Mouse (Mus musculus): ENCODE measurements around the gene Oard1. TPM values are rescaled to one million over a fixed set of nuclear protein-coding genes. Genes with fewer than 3 reads are reported as not detected.

Gene Oard1
- polyA plus RNA-seq, 1 experiment from 2014 or later: 76.8 TPM

DNA sequence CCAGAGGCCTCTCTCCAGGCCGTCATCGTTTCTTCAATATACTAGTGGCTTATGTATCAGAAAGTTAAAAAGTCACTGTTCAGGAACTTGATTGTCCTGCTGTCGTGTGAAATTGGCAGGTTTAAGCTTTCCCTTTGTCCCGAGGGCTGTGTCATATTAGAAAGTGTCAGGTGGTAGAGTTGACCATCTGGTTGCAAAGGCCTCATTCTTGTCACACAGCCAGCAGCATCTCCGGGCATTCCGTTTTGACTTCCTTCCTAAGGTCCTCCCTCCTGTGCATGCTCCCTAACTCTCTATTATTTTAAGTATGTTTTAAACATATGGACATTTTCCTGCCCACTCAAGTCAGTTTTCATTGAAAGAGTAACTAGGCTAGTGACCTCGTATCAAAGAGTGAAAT lies 6.2 kb downstream of the Oard1 start:
- no peak overlapping the region for H3K9ac ChIP-seq (ENCODE audit: low read depth, low read length)
- no peaks in the 10 kb centered on the region for H3K9me3 ChIP-seq (ENCODE audit: control insufficient read depth, low read length)
- ATAC-seq (replicated peaks; ENCODE audit: low FRiP score) (no peak), DNase-seq (ENCODE audit: low spot score) (no peak)
- H3K4me3 ChIP-seq (ENCODE audit: low read depth, low read length): no peak overlapping the region
- 87% methylated on average over 7 of the region's 7 CpGs for WGBS
- peaks cover 31% of the 10 kb centered on the region for H3K4me1 ChIP-seq (replicated peaks; ENCODE audit: control insufficient read depth, insufficient read depth, low read length)
- H3K4me2 ChIP-seq: no peak overlapping the region
- no peaks in the 10 kb centered on the region for H3K27me3 ChIP-seq (replicated peaks; ENCODE audit: control insufficient read depth, insufficient read depth, low read length)
- peaks cover 20% of the 10 kb centered on the region for H3K36me3 ChIP-seq (ENCODE audit: control insufficient read depth, insufficient read depth, low read length)
- H3K27ac ChIP-seq (ENCODE audit: low read depth, low read length): no peak overlapping the region

DNA sequence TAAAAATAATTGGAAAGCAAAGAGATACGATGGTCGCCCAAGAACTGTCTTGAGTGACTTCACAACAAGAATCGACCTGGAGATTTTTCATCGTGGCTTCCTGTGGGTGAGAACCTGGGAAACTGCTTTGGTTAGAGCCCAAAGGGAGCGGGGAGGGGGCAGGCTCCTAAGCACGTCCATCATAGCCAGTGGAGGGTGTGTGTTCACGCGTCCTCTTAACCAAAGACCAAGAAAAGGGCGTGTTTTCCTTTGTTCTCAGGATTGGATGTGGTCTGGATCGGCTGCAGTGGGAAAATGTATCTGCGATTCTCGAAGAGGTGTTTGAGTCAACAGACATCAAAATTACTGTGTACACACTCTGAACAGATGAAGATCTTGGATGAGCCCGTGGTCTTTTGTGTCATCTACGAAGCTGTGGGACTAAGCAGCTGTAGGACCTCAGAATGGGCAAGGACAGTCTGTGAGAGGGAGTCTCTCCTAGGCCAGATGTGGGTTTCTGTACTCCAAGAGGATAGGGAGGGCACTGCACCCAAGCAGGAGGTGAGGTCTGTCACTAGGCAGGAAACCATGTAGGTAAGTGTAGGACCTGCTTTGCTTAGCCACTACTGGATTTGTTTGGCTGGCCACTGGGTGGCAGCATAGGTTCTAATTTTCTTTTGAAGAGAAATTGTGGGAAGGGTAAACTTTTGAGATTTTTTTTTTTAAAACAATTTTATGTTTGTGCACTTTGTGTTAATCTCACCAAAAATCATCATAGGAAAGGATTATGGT lies 6.8 kb downstream of the Oard1 start:
- no peak overlapping the region for H3K9ac ChIP-seq (ENCODE audit: low read depth, low read length)
- no peak overlapping the region for H3K4me3 ChIP-seq (ENCODE audit: low read depth, low read length)
- ATAC-seq (replicated peaks; ENCODE audit: low FRiP score) (peak; percentile 69), DNase-seq (ENCODE audit: low spot score) (no peak)
- no peak overlapping the region for H3K4me2 ChIP-seq
- no peaks in the 10 kb centered on the region for H3K9me3 ChIP-seq (ENCODE audit: control insufficient read depth, low read length)
- H3K4me1 ChIP-seq (replicated peaks; ENCODE audit: control insufficient read depth, insufficient read depth, low read length): peaks cover 25% of the 10 kb centered on the region
- H3K27me3 ChIP-seq (replicated peaks; ENCODE audit: control insufficient read depth, insufficient read depth, low read length): no peaks in the 10 kb centered on the region
- 87% methylated on average over 14 of the region's 14 CpGs for WGBS
- H3K27ac ChIP-seq (ENCODE audit: low read depth, low read length): no peak overlapping the region
- peaks cover 20% of the 10 kb centered on the region for H3K36me3 ChIP-seq (ENCODE audit: control insufficient read depth, insufficient read depth, low read length)

GRCm38 (mm10) chr17:48417521-48417920 lies 7.7 kb downstream of the Oard1 start:
- Histone ChIP-seq H3K4me2 (peak overlapping the region; percentile 53; the same call in 1 of the 2 replicates), H3K9me3 (ENCODE audit: control insufficient read depth, low read length) (no peaks in the 10 kb centered on the region), H3K4me1 (replicated peaks; ENCODE audit: control insufficient read depth, insufficient read depth, low read length) (peaks cover 21% of the 10 kb centered on the region), H3K27me3 (replicated peaks; ENCODE audit: control insufficient read depth, insufficient read depth, low read length) (no peaks in the 10 kb centered on the region), H3K9ac (ENCODE audit: low read depth, low read length) (no peak overlapping the region), H3K27ac (ENCODE audit: low read depth, low read length) (peak overlapping the region; percentile 48; the same call in 1 of the 2 replicates), H3K4me3 (ENCODE audit: low read depth, low read length) (no peak overlapping the region), H3K36me3 (ENCODE audit: control insufficient read depth, insufficient read depth, low read length) (peaks cover 15% of the 10 kb centered on the region)
- no peak for DNase-seq (ENCODE audit: low spot score)
- ATAC-seq (replicated peaks; ENCODE audit: low FRiP score): peak; percentile 58
- WGBS: 60% methylated on average over 6 of the region's 6 CpGs

- H3K4me3 ChIP-seq (ENCODE audit: low read depth, low read length): peak overlapping the region; percentile 18; the same call in 1 of the 2 replicates
- ATAC-seq (replicated peaks; ENCODE audit: low FRiP score) (peak; percentile 60), DNase-seq (ENCODE audit: low spot score) (no peak)
- no peak overlapping the region; the same call in 1 of the 2 replicates for H3K27ac ChIP-seq (ENCODE audit: low read depth, low read length)
- peak overlapping the region; percentile 53 for H3K4me2 ChIP-seq
- 34% methylated on average over 7 of the region's 7 CpGs for WGBS
- H3K9ac ChIP-seq (ENCODE audit: low read depth, low read length): 0 out of 2 replicates have a peak overlapping the region, but pooled peaks have one; percentile 0
- H3K9me3 ChIP-seq (ENCODE audit: control insufficient read depth, low read length): no peaks in the 10 kb centered on the region
- peaks cover 21% of the 10 kb centered on the region for H3K4me1 ChIP-seq (replicated peaks; ENCODE audit: control insufficient read depth, insufficient read depth, low read length)
- peaks cover 15% of the 10 kb centered on the region for H3K36me3 ChIP-seq (ENCODE audit: control insufficient read depth, insufficient read depth, low read length)
- no peaks in the 10 kb centered on the region for H3K27me3 ChIP-seq (replicated peaks; ENCODE audit: control insufficient read depth, insufficient read depth, low read length)
These were observed 8.4 kb downstream of the Oard1 start for GRCm38 (mm10) chr17:48418174-48418573.

- 64% methylated on average over 1 of the region's 1 CpGs for whole genome bisulfite sequencing
- no peak for DNase-seq (ENCODE audit: low spot score)
- Histone ChIP-seq H3K27me3 (replicated peaks; ENCODE audit: control insufficient read depth, insufficient read depth, low read length) (no peaks in the 10 kb centered on the region), H3K4me3 (ENCODE audit: low read depth, low read length) (no peak overlapping the region), H3K36me3 (ENCODE audit: control insufficient read depth, insufficient read depth, low read length) (peaks cover 15% of the 10 kb centered on the region), H3K9ac (ENCODE audit: low read depth, low read length) (0 out of 2 replicates have a peak overlapping the region, but pooled peaks have one; percentile 0), H3K4me2 (peak overlapping the region; percentile 53), H3K4me1 (replicated peaks; ENCODE audit: control insufficient read depth, insufficient read depth, low read length) (peaks cover 21% of the 10 kb centered on the region), H3K9me3 (ENCODE audit: control insufficient read depth, low read length) (no peaks in the 10 kb centered on the region), H3K27ac (ENCODE audit: low read depth, low read length) (peak overlapping the region; percentile 19; the same call in 1 of the 2 replicates)
- no peak for ATAC-seq (replicated peaks; ENCODE audit: low FRiP score)
These were observed 9.0 kb downstream of the Oard1 start for GRCm38 (mm10) chr17:48418781-48419180.

GRCm38 (mm10) chr17:48419571-48419970 lies 9.8 kb downstream of the Oard1 start:
- ATAC-seq (replicated peaks; ENCODE audit: low FRiP score): no peak
- no peaks in the 10 kb centered on the region for H3K27me3 ChIP-seq (replicated peaks; ENCODE audit: control insufficient read depth, insufficient read depth, low read length)
- 63% methylated on average over 2 of the region's 2 CpGs for WGBS

DNA sequence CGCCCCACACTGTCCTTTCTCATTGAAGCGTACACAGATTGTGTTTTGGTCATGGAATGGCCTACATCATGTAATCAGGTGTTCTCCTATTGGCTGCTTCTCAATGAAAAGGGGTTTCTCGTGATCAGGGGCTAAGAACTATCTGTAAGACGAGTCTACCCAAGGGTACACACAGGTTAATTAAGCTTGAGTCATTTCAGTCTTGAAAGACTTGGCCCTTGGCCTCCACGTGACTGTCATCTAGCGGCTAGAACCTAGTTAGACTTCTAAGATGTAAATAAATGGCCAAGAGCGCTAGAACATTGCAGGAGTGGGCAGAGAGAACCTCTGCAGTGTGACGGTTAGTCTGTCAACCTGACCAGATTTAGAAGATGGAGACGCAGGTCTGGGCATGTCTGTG lies 14.4 kb downstream of the Oard1 start:
- WGBS: 88% methylated on average over 9 of the region's 9 CpGs
- no peak overlapping the region for H3K9ac ChIP-seq (ENCODE audit: low read depth, low read length)
- no peaks in the 10 kb centered on the region for H3K27me3 ChIP-seq (replicated peaks; ENCODE audit: control insufficient read depth, insufficient read depth, low read length)
- no peaks in the 10 kb centered on the region for H3K9me3 ChIP-seq (ENCODE audit: control insufficient read depth, low read length)
- no peak overlapping the region for H3K27ac ChIP-seq (ENCODE audit: low read depth, low read length)
- H3K4me1 ChIP-seq (replicated peaks; ENCODE audit: control insufficient read depth, insufficient read depth, low read length): peaks cover 23% of the 10 kb centered on the region
- no peaks in the 10 kb centered on the region for H3K36me3 ChIP-seq (ENCODE audit: control insufficient read depth, insufficient read depth, low read length)
- H3K4me3 ChIP-seq (ENCODE audit: low read depth, low read length): no peak overlapping the region
- DNase-seq (ENCODE audit: low spot score): no peak
- no peak for ATAC-seq (replicated peaks; ENCODE audit: low FRiP score)
- H3K4me2 ChIP-seq: no peak overlapping the region

More at GRCm38 (mm10) chr17:48419571-48419970, 9.8 kb downstream of the Oard1 start:
- Histone ChIP-seq H3K4me2 (no peak overlapping the region), H3K9me3 (ENCODE audit: control insufficient read depth, low read length) (no peaks in the 10 kb centered on the region), H3K4me1 (replicated peaks; ENCODE audit: control insufficient read depth, insufficient read depth, low read length) (peaks cover 21% of the 10 kb centered on the region), H3K9ac (ENCODE audit: low read depth, low read length) (no peak overlapping the region), H3K27ac (ENCODE audit: low read depth, low read length) (no peak overlapping the region), H3K4me3 (ENCODE audit: low read depth, low read length) (no peak overlapping the region), H3K36me3 (ENCODE audit: control insufficient read depth, insufficient read depth, low read length) (peaks cover 11% of the 10 kb centered on the region)
- no peak for DNase-seq (ENCODE audit: low spot score)

DNA sequence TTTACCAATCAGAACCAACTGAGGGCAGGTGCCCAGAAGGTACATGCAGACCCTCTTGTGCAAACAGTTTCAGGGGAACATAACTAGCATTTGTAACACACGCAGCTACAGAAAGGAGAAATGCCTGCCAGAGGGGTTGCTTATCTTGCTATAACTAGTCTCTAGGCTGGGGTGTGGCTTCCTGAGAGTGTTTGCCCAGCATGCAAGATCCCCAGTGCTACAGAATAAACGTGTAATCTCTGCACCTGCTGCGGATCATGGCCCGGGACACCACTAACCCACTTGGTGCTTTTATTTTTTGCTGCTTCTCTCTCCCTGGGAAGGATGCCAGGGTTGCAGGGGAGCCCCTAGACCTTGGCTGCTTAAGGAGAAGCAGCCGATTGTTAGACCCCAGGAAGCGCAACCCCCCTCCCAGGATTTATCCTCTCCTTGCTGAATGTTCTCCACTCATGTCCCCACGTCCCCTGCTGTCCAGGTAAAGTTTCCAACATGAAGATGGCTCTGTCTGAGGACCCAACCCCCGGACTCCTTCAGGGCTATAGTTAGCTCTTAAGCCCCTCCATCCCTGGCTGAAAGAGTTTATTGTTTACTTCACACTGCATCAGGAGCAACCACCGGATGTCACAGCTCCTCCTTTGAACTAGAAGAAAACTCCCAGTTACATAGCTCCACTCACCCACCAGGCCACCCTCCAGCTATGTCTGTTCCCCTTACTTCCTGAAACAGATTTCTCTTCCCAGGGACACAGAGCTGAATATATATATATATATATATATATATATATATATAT lies 16.2 kb downstream of the Oard1 start:
- Histone ChIP-seq H3K27me3 (replicated peaks; ENCODE audit: control insufficient read depth, insufficient read depth, low read length) (no peaks in the 10 kb centered on the region), H3K4me1 (replicated peaks; ENCODE audit: control insufficient read depth, insufficient read depth, low read length) (peaks cover 26% of the 10 kb centered on the region), H3K4me2 (peak overlapping the region; percentile 48), H3K9me3 (ENCODE audit: control insufficient read depth, low read length) (no peaks in the 10 kb centered on the region), H3K36me3 (ENCODE audit: control insufficient read depth, insufficient read depth, low read length) (no peaks in the 10 kb centered on the region), H3K27ac (ENCODE audit: low read depth, low read length) (no peak overlapping the region), H3K4me3 (ENCODE audit: low read depth, low read length) (no peak overlapping the region), H3K9ac (ENCODE audit: low read depth, low read length) (no peak overlapping the region)
- ATAC-seq (replicated peaks; ENCODE audit: low FRiP score) (peak; percentile 68), DNase-seq (ENCODE audit: low spot score) (no peak)
- WGBS: 32% methylated on average over 9 of the region's 9 CpGs

Measured in liver, embryonic 11.5 days (tissue).